In genomic region chr7:28765211-28765610, GRCm38 (mm10) we compare ENCODE assay signal across 9 mouse cellular contexts. TPM values are rescaled to one million over a fixed set of nuclear protein-coding genes. Genes with fewer than 3 reads are reported as not detected.
DNase-seq lines count a peak whose midpoint lies in the region; ATAC-seq lines count a peak whose summit lies in the region.
"Had no signal": no experiment of that assay in that cellular context is flagged by ENCODE, and none has a peak within 500 bp of the region (broad histone marks: within the 10 kb centered on the region; RNA-seq: fewer than 3 reads in every experiment).

No protein-coding gene starts in this region.

- H3K9me3 ChIP-seq in lung, embryonic 16.5 days (ENCODE audit: control insufficient read depth, low read length): no peaks in the 10 kb centered on the region
- no peaks in the 10 kb centered on the region for H3K9me3 ChIP-seq in embryonic facial prominence, embryonic 15.5 days (replicated peaks)
- no peaks in the 10 kb centered on the region for H3K9me3 ChIP-seq in limb, embryonic 11.5 days (ENCODE audit: control insufficient read depth, low read length)
- H3K9me3 ChIP-seq in neural tube, embryonic 15.5 days (replicated peaks): no peaks in the 10 kb centered on the region

- intact Hi-C loops in left cerebral cortex, postnatal 14 days (cut with DNase I): no loop called here

- peaks cover 17% of the 10 kb centered on the region for H3K4me1 ChIP-seq in lung, embryonic 16.5 days (replicated peaks; ENCODE audit: control insufficient read depth, insufficient read depth, low read length)
- peaks cover 22% of the 10 kb centered on the region for H3K4me1 ChIP-seq in embryonic facial prominence, embryonic 15.5 days
- H3K4me1 ChIP-seq in limb, embryonic 11.5 days (ENCODE audit: control insufficient read depth, insufficient read depth, low read length): peaks cover 6% of the 10 kb centered on the region; the same call in 1 of the 2 replicates
- peaks cover 39% of the 10 kb centered on the region for H3K4me1 ChIP-seq in neural tube, embryonic 15.5 days

- no peak overlapping the region for H3K9ac ChIP-seq in lung, embryonic 16.5 days (ENCODE audit: low read length)
- no peak overlapping the region for H3K9ac ChIP-seq in embryonic facial prominence, embryonic 15.5 days
- H3K9ac ChIP-seq in limb, embryonic 11.5 days (ENCODE audit: low read length): no peak overlapping the region
- 0 out of 2 replicates have a peak overlapping the region, but pooled peaks have one; percentile 66 for H3K9ac ChIP-seq in neural tube, embryonic 15.5 days (replicated peaks)

- H3K27me3 ChIP-seq in lung, embryonic 16.5 days (ENCODE audit: control insufficient read depth, insufficient read depth, low read depth, low read length): no peaks in the 10 kb centered on the region
- H3K27me3 ChIP-seq in embryonic facial prominence, embryonic 15.5 days: no peaks in the 10 kb centered on the region
- H3K27me3 ChIP-seq in limb, embryonic 11.5 days (ENCODE audit: control insufficient read depth, insufficient read depth, low read length): no peaks in the 10 kb centered on the region
- no peaks in the 10 kb centered on the region for H3K27me3 ChIP-seq in neural tube, embryonic 15.5 days (replicated peaks)

- H3K27ac ChIP-seq in lung, embryonic 16.5 days (ENCODE audit: low read length): no peak overlapping the region
- H3K27ac ChIP-seq in embryonic facial prominence, embryonic 15.5 days (replicated peaks): no peak overlapping the region
- H3K27ac ChIP-seq in limb, embryonic 11.5 days (replicated peaks; ENCODE audit: low read depth, low read length): no peak overlapping the region
- no peak overlapping the region for H3K27ac ChIP-seq in neural tube, embryonic 15.5 days (replicated peaks)

- H3K36me3 ChIP-seq in lung, embryonic 16.5 days (ENCODE audit: control insufficient read depth, insufficient read depth, low read length): peaks cover 4% of the 10 kb centered on the region; the same call in 1 of the 2 replicates
- peaks cover 21% of the 10 kb centered on the region for H3K36me3 ChIP-seq in embryonic facial prominence, embryonic 15.5 days
- H3K36me3 ChIP-seq in limb, embryonic 11.5 days (ENCODE audit: control insufficient read depth, insufficient read depth, low read length): peaks cover 10% of the 10 kb centered on the region; the same call in 1 of the 2 replicates
- H3K36me3 ChIP-seq in neural tube, embryonic 15.5 days: peaks cover 27% of the 10 kb centered on the region

- peak overlapping the region; percentile 84 for H3K4me2 ChIP-seq in lung, embryonic 16.5 days (ENCODE audit: low read depth, low read length)
- peak overlapping the region; percentile 58 for H3K4me2 ChIP-seq in embryonic facial prominence, embryonic 15.5 days (replicated peaks)
- H3K4me2 ChIP-seq in limb, embryonic 11.5 days (ENCODE audit: low read depth, severe bottlenecking): peak overlapping the region; percentile 69; the same call in 1 of the 2 replicates
- H3K4me2 ChIP-seq in neural tube, embryonic 15.5 days: peak overlapping the region; percentile 70

- ATAC-seq in lung, embryonic 16.5 days (ENCODE audit: low read depth): no peak
- ATAC-seq in embryonic facial prominence, embryonic 15.5 days (ENCODE audit: insufficient number of reproducible peaks, low FRiP score, low TSS enrichment, low read depth): no peak
- ATAC-seq in limb, embryonic 11.5 days (ENCODE audit: insufficient number of reproducible peaks, low FRiP score, low TSS enrichment, low read depth): no peak
- no peak for ATAC-seq in neural tube, embryonic 15.5 days (ENCODE audit: low FRiP score)

- no peak for DNase-seq in lung, postnatal 14 days
- DNase-seq in limb, embryonic 11.5 days (ENCODE audit: low spot score): no peak
- no peak for DNase-seq in left cerebral cortex, postnatal 14 days (ENCODE audit: low spot score in 2 of 2)
- no peak for DNase-seq in spleen, postnatal 36 days (ENCODE audit: low spot score in 2 of 2)
- DNase-seq in kidney, postnatal 4 days: no peak

- peak overlapping the region; percentile 90; the same call in 1 of the 2 replicates for H3K4me3 ChIP-seq in lung, embryonic 16.5 days (ENCODE audit: low read length)
- peak overlapping the region; percentile 73 for H3K4me3 ChIP-seq in embryonic facial prominence, embryonic 15.5 days (replicated peaks)
- H3K4me3 ChIP-seq in limb, embryonic 11.5 days (ENCODE audit: low read depth, low read length): no peak overlapping the region
- peak overlapping the region; percentile 69 for H3K4me3 ChIP-seq in neural tube, embryonic 15.5 days (replicated peaks)

- WGBS in lung, embryonic 16.5 days: 83% methylated on average over 6 of the region's 6 CpGs
- WGBS in embryonic facial prominence, embryonic 15.5 days: 82% methylated on average over 6 of the region's 6 CpGs
- whole genome bisulfite sequencing in limb, embryonic 11.5 days: 86% methylated on average over 6 of the region's 6 CpGs
- 88% methylated on average over 6 of the region's 6 CpGs for WGBS in neural tube, embryonic 15.5 days

RNA-seq across cellular contexts. Expression of gene Sirt2, which starts 1.3 kb away (rescaled TPM):
- 69.0 and 69.5 TPM in 2 replicates for polyA plus RNA-seq in lung, embryonic 16.5 days (2015; fragmentation: Nextera tagmentation; extraction: Ambion mirVana)
- polyA plus RNA-seq in embryonic facial prominence, embryonic 15.5 days (2015; fragmentation: Nextera tagmentation; extraction: Ambion mirVana): 85.3 and 89.4 TPM in 2 replicates
- polyA plus RNA-seq in limb, embryonic 11.5 days (2014; fragmentation: Nextera tagmentation; extraction: Ambion mirVana): 68.8 and 69.8 TPM in 2 replicates
- polyA plus RNA-seq in neural tube, embryonic 15.5 days (2015; fragmentation: Nextera tagmentation; extraction: Ambion mirVana): 106 and 114 TPM in 2 replicates
- 100 to 1,000 TPM; 189 to 230 TPM for total RNA-seq in left cerebral cortex, postnatal 14 days (2021)

RNA-seq across cellular contexts. Expression of gene Nfkbib, which starts 2.1 kb away (rescaled TPM):
- 35.3 and 37.3 TPM in 2 replicates for polyA plus RNA-seq in lung, embryonic 16.5 days (2015; fragmentation: Nextera tagmentation; extraction: Ambion mirVana)
- 42.8 and 47.1 TPM in 2 replicates for polyA plus RNA-seq in embryonic facial prominence, embryonic 15.5 days (2015; fragmentation: Nextera tagmentation; extraction: Ambion mirVana)
- 40.3 and 44.4 TPM in 2 replicates for polyA plus RNA-seq in limb, embryonic 11.5 days (2014; fragmentation: Nextera tagmentation; extraction: Ambion mirVana)
- polyA plus RNA-seq in neural tube, embryonic 15.5 days (2015; fragmentation: Nextera tagmentation; extraction: Ambion mirVana): 75.9 and 77.6 TPM in 2 replicates
- 10 to 100 TPM; 39.3 to 39.6 TPM for total RNA-seq in left cerebral cortex, postnatal 14 days (2021)

RNA-seq across cellular contexts. Expression of gene Ccer2, which starts 9.2 kb away (rescaled TPM):
- not detected in 2 replicates for polyA plus RNA-seq in lung, embryonic 16.5 days (2015; fragmentation: Nextera tagmentation; extraction: Ambion mirVana)
- 128 and 230 TPM in 2 replicates for polyA plus RNA-seq in embryonic facial prominence, embryonic 15.5 days (2015; fragmentation: Nextera tagmentation; extraction: Ambion mirVana)
- not detected in 2 replicates for polyA plus RNA-seq in limb, embryonic 11.5 days (2014; fragmentation: Nextera tagmentation; extraction: Ambion mirVana)
- polyA plus RNA-seq in neural tube, embryonic 15.5 days (2015; fragmentation: Nextera tagmentation; extraction: Ambion mirVana): 0.78 and 0.88 TPM in 2 replicates
- total RNA-seq in left cerebral cortex, postnatal 14 days (2021): 1 to 10 TPM; 1.3 TPM
- total RNA-seq: common myeloid progenitor, adult 5-6 weeks had no signal

RNA-seq across cellular contexts. Expression of gene Sars2, which starts 23.4 kb away (rescaled TPM):
- 24.1 and 25.8 TPM in 2 replicates for polyA plus RNA-seq in lung, embryonic 16.5 days (2015; fragmentation: Nextera tagmentation; extraction: Ambion mirVana)
- 21.9 and 25.3 TPM in 2 replicates for polyA plus RNA-seq in embryonic facial prominence, embryonic 15.5 days (2015; fragmentation: Nextera tagmentation; extraction: Ambion mirVana)
- polyA plus RNA-seq in limb, embryonic 11.5 days (2014; fragmentation: Nextera tagmentation; extraction: Ambion mirVana): 34.9 and 35.8 TPM in 2 replicates
- 19.7 and 23.3 TPM in 2 replicates for polyA plus RNA-seq in neural tube, embryonic 15.5 days (2015; fragmentation: Nextera tagmentation; extraction: Ambion mirVana)
- 10 to 100 TPM; 13.0 to 17.9 TPM for total RNA-seq in left cerebral cortex, postnatal 14 days (2021)

RNA-seq across cellular contexts. Expression of gene Rinl, which starts 23.6 kb away (rescaled TPM):
- polyA plus RNA-seq in lung, embryonic 16.5 days (2015; fragmentation: Nextera tagmentation; extraction: Ambion mirVana): 9.2 and 9.5 TPM in 2 replicates
- 3.8 and 4.7 TPM in 2 replicates for polyA plus RNA-seq in embryonic facial prominence, embryonic 15.5 days (2015; fragmentation: Nextera tagmentation; extraction: Ambion mirVana)
- polyA plus RNA-seq in limb, embryonic 11.5 days (2014; fragmentation: Nextera tagmentation; extraction: Ambion mirVana): 2.0 and 3.2 TPM in 2 replicates
- 2.9 and 7.0 TPM in 2 replicates for polyA plus RNA-seq in neural tube, embryonic 15.5 days (2015; fragmentation: Nextera tagmentation; extraction: Ambion mirVana)
- total RNA-seq in left cerebral cortex, postnatal 14 days (2021): 1 to 10 TPM; 1.6 to 2.5 TPM

Comparison
In these comparisons a context has a peak if more than half of its experiments do, and no peak if none do; other contexts are left out.
1. RNA of gene Ccer2, which starts 9.2 kb away (polyA plus RNA-seq): 128 to 230 TPM in embryonic facial prominence, embryonic 15.5 days; 0.78 to 0.88 TPM in neural tube, embryonic 15.5 days, not detected in limb, embryonic 11.5 days and not detected in lung, embryonic 16.5 days; every median in the first group is over 10 times any median in the second.
2. Peak in every context shown above with its lines, with median percentiles within 50 percentile points of each other: H3K4me2 ChIP-seq.